Mouse (Mus musculus) cortical plate, adult 2 months (tissue): Measurements from ENCODE around the gene Eif2b5. TPM values are rescaled to one million over a fixed set of nuclear protein-coding genes. Genes with fewer than 3 reads are reported as not detected.
"Not testable (repeated sequence)": the region's sequence is repeated elsewhere in the genome, so short reads cannot be mapped to it uniquely, and the experiment has no call there.

ENCODE experiments used
- H3K27ac ChIP-seq: fragments of 200-500 bp; 2 replicates; pipeline ENCODE4 v1.5.1; 2012; ENCODE audit warnings: low read length, control low read depth, inconsistent platforms; ENCODE audit not compliant: insufficient read depth
- H3K4me1 ChIP-seq: fragments of 200-500 bp; 2 replicates; pipeline ENCODE4 v1.6.1; 2011; ENCODE audit warnings: low read length; ENCODE audit not compliant: control insufficient read depth, insufficient read depth
- H3K4me3 ChIP-seq: fragments of 200-500 bp; 2 replicates; pipeline ENCODE4 v1.5.1; 2011; ENCODE audit warnings: mild to moderate bottlenecking, low read length, control low read depth; ENCODE audit not compliant: insufficient read depth
- CTCF ChIP-seq: fragments of 200-500 bp; IDR thresholded peaks from 2 replicates; pipeline ENCODE4 v1.5.1; 2011; ENCODE audit warnings: mild to moderate bottlenecking, control low read depth, low read length; ENCODE audit not compliant: insufficient read depth; ENCODE audit errors: extremely low read depth
- POLR2A ChIP-seq: fragments of 200-500 bp; IDR thresholded peaks from 2 replicates; pipeline ENCODE4 v1.6.1; 2011; ENCODE audit warnings: mild to moderate bottlenecking, low read length, control low read depth; ENCODE audit not compliant: insufficient read depth; ENCODE audit errors: extremely low read depth
- polyA plus RNA-seq: library from polyadenylated mRNA; depleted of rRNA; stranded (reverse); fragments of >200 nt; gene quantifications from 2 replicates; pipeline ENCODE4 v1.2.3, GENCODE M21; 2012; rRNA removed

Gene Eif2b5
- 49.1 and 50.4 TPM in 2 replicates for polyA plus RNA-seq

GRCm38 (mm10) chr16:20498677-20499475, at the start of gene Eif2b5:
Gene Eif2b5 (plus strand): TSS chr16:20498817.
- Histone ChIP-seq H3K4me1 (no peaks in the 10 kb centered on the region; the same call in 1 of the 2 replicates), H3K27ac (0 out of 2 replicates have a peak within 1 kb of the TSS, but pooled peaks have one; percentile 8), H3K4me3 (peak within 1 kb of the TSS; percentile 53)
- no peak for TF ChIP-seq CTCF
- peak; percentile 77 for TF ChIP-seq POLR2A

DNA sequence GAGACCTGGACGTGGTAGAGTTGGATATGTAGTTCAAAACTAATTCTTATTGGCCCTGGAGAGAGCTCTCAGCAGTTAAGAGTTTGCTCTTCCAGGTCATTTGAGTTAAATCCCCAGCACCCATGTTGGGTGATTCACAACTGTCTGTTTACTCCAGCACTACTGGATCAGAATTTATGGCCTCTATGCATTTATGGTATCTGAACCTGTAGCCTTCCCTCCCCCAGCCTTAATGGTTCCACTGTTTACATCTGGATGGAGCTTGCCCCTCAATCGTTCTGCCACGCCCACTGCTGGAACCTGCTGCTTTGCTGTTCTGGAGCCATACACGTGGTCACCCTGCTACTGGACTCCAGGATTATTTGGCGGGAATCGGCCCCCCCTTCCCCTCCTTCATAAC, 46.8 kb upstream of the Eif2b5 start:
- Histone ChIP-seq H3K4me3 (no peak overlapping the region), H3K27ac (no peak overlapping the region), H3K4me1 (no peaks in the 10 kb centered on the region)
- no peak for TF ChIP-seq POLR2A
- TF ChIP-seq CTCF: no peak

DNA sequence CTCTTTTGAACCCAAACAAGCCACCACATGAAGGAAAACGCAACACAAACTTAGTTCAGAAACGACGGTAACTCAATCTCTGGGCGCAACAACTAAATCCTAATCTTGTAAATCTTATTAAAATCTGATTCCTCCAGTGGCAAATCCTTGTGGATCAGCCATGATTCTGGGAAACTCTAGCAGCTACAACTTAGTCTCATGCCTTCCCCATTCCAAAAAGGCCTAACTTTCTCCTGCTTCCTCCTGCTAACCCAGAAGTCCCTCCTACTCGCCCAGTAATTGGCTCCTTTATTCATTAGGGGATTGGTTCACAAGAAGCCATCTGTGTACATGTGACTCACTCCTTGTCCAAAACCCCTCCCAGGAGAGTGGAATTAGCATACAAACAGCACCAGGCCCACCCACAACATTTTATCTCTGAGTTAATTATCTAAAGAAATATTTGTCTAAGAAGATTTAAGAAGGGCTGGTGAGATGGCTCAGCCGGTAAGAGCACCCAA, 44.4 kb upstream of the Eif2b5 start:
- no peaks in the 10 kb centered on the region for H3K4me1 ChIP-seq
- H3K4me3 ChIP-seq: no peak overlapping the region
- H3K27ac ChIP-seq: no peak overlapping the region
- TF ChIP-seq CTCF: no peak
- TF ChIP-seq POLR2A: no peak

GRCm38 (mm10) chr16:20456106-20456505, 42.5 kb upstream of the Eif2b5 start:
- Histone ChIP-seq H3K4me3 (no peak overlapping the region), H3K4me1 (no peaks in the 10 kb centered on the region), H3K27ac (no peak overlapping the region)
- TF ChIP-seq POLR2A (no peak), CTCF (no peak)

- H3K27ac ChIP-seq, H3K4me3 ChIP-seq, H3K4me1 ChIP-seq: not testable (repeated sequence)
Observed at GRCm38 (mm10) chr16:20458736-20459135, 39.9 kb upstream of the Eif2b5 start.

DNA sequence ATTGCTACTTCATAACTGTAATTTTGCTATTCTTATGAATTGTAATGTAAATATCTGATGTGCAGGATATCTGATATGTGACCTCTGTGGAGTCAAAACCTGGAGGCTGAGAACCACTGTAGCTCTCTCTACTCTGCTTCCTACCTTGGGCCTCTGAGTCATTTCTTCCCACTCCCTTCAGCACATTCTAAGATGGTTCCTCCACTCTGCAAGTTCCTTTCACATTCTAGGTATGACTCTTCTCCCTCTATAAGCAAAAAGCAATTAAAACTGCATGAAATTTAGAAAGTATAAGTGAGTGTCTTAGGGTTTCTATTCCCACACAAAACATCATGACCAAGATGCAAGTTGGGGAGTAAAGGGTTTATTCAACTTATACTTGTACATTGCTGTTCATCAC, 33.9 kb upstream of the Eif2b5 start:
- TF ChIP-seq POLR2A (no peak), CTCF (no peak)

DNA sequence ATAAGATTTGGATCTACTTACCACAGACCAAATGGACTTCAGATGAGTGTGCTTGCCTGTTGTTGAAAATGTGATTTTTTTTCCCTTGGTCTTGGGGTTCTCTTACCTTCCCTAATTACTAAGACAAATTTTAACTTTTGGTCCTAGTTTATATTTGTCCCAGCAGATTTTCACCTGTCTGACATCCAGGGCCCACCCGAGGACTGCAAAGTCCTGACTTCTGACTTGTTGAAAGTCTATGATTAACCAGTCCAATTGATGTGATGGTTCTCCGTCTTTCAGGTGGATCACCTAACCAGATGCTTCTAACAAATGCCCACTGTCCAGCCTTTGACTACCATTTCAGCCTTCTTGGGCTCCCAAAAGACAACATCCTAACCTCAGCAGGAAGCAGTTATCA, 27.6 kb upstream of the Eif2b5 start:
- no peaks in the 10 kb centered on the region for H3K4me1 ChIP-seq
- no peak overlapping the region for H3K27ac ChIP-seq
- TF ChIP-seq POLR2A: no peak
- no peak for TF ChIP-seq CTCF
- H3K4me3 ChIP-seq: no peak overlapping the region

More for the DNA sequence above, 33.9 kb upstream of the Eif2b5 start:
- Histone ChIP-seq H3K4me3 (no peak overlapping the region), H3K4me1 (no peaks in the 10 kb centered on the region), H3K27ac (no peak overlapping the region)

GRCm38 (mm10) chr16:20471686-20472085, 26.9 kb upstream of the Eif2b5 start:
- Histone ChIP-seq H3K4me1 (no peaks in the 10 kb centered on the region), H3K27ac (no peak overlapping the region), H3K4me3 (no peak overlapping the region)
- no peak for TF ChIP-seq POLR2A
- TF ChIP-seq CTCF: no peak

- Histone ChIP-seq H3K4me3 (no peak overlapping the region), H3K27ac (no peak overlapping the region), H3K4me1 (no peaks in the 10 kb centered on the region)
- TF ChIP-seq POLR2A (no peak), CTCF (no peak)
Observed at GRCm38 (mm10) chr16:20473748-20474147, 24.9 kb upstream of the Eif2b5 start.

DNA sequence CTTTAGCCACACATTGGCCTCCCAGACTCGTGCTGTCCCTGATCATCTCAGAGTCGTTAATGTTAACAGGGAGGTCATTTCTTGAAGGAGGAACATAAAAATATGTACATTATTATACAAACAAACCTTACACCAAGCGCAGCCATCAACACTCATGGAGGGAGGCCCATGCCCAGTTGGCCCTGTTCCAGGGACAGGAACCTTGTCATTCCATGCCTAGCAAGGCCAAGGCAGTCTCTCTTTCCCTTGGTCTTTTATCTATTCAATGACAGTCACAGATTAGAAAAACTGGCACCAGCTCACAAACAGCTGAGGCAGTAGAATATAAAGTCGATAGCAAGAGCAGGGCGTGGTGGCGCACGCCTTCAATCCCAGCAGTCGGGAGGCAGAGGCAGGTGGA, 24.4 kb upstream of the Eif2b5 start:
- TF ChIP-seq CTCF (no peak), POLR2A (no peak)
- no peaks in the 10 kb centered on the region for H3K4me1 ChIP-seq

DNA sequence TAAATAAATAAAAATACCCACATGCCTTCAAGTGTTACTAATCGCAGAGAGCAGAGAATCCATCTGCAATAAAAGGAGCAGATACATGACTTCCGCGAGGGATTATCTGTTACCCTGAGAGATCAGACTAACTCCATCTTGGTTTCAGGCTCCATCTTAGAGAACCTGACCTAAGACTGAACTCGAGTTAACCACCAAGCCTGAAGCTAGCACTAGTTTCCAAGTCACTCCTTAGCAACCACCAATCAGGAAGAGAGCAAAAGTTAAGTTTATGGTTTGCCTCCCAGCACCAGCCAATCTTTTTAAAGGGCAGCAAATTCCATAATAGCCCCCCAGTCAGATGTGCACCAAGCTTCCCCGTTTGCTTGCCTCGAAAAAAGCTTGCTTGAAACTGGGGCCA, 23.8 kb upstream of the Eif2b5 start:
- no peaks in the 10 kb centered on the region for H3K4me1 ChIP-seq
- H3K4me3 ChIP-seq: no peak overlapping the region
- no peak overlapping the region for H3K27ac ChIP-seq
- TF ChIP-seq POLR2A (no peak), CTCF (no peak)

More for the DNA sequence above, 24.4 kb upstream of the Eif2b5 start:
- no peak overlapping the region for H3K27ac ChIP-seq
- no peak overlapping the region for H3K4me3 ChIP-seq
